Mouse (Mus musculus) thymus, postnatal 14 days (tissue): ENCODE results near the gene Btbd16.

ENCODE experiments used
- DNase-seq: peaks from one replicate; pipeline ENCODE4 v3.0.0; 2021

Btbd16 gene

DNA sequence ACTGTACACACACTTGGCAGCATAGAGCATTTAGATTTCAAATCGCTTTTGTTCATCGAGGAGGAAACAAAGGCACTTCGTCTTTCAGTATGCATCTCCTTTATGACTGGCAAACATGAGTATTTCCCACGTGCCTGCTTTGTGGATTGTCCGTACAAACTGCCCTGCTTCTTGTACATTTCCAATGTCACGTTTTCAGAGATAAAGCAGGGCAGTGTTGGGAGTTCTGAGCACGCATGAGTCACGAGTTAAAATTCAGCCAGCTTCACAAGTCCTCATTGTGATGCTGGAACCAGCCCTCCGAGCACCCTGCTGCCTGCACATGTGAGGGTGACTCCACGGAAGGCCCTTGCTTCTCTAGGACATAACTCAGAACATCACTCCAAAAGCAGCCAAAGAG lies 45.8 kb downstream of the Btbd16 start:
- no peak for DNase-seq

DNA sequence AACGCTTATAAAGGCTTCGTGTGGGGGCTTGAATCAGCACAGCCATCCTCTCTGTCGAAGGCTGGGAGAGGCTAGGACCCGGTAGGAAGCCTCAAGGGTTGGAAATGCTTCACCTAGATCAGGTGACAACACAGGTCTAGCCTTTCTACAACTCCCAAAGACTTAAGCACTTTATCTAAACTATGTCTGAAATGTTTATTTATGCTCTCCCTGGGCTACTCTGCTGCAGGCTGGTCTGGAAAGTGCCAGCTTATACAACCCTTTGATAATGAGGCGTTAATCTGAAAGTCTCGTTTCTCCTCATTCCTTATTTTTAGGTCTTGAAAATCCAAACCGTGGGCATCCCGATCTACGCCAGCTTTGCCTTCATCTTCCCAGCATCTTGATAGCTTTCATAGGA lies 50.1 kb downstream of the Btbd16 start:
- no peak for DNase-seq

DNA sequence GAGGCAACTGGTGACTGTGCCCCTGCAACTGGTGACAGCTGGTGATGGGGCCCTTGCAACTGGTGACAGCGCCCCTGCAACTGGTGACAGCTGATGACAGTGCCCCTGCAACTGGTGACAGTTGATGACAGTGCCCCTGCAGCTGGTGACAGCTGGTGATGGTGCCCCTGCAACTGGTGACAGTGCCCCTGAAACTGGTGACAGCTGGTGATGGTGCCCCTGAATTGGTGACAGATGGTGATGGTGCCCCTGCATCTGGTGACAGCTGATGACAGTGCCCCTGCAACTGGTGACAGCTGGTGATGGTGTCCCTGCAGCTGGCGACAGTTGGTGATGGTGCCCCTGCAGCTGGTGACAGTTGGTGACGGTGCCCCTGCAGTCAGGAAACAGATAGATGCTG lies 52.5 kb downstream of the Btbd16 start:
- no peak for DNase-seq

DNA sequence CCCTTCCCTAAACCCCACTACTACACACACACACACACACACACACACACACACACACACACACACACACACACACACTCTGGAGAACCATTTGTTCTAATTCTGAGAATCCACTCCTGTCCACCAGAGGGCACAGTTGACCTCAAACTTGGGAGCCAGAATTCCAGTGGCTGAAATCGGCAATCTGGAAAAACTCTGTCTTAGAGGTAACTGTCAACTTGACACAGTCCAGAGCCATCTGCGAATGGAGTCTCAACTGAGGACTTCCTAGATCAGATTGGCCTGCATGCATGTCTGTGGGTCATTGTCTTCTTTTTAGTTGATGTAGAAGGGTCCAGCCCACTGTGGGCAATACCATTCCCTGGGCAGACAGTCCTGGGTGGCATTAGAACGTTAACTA lies 53.6 kb downstream of the Btbd16 start:
- DNase-seq, result peak; percentile 15

DNA sequence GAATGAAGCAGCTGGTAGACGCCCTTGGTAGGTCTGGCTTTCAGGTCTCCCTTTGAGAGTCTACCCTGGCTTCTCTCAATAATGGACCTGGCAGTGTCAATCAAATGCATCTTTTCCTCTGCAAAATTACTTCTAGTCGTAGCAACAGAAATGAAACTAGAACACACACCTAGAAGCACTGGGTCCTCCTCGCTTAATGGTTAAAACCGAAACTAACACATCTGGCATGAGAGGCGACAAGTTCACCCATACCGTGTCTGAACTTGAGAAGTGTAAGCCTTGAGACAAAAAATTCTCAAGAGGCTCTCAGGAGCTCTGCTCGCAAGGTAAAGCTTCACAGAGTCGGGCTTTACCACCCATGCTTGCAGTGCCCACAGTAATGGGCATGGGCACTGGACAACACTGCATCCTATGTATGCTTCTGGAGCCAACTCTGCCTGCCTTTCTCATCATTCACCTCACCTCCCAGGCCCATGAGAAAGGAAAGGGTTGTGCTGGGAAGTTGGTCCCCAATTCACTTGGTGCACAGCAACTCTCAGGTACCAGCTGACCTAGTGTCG lies 54.1 kb downstream of the Btbd16 start:
- DNase-seq, result no peak

DNA sequence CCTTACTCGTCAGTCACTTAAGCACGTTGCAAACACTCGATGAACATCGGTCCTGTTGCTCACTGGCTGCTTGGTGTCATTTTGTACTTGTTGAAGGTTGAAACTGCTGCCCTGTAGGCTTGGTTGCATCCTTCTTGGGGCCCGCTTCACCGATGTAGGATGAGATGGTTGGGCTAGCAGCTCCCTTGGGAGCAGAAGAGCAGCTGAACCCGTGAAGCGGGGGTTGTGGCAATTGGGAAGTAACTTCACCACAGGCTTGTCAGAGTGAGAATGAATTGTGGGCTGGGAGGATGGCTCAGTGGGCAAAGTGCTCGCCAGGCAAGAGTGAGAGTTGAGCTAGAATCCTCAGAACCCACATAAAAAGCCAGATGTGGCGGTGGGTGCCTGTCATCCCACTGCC lies 54.6 kb downstream of the Btbd16 start:
- no peak for DNase-seq

DNA sequence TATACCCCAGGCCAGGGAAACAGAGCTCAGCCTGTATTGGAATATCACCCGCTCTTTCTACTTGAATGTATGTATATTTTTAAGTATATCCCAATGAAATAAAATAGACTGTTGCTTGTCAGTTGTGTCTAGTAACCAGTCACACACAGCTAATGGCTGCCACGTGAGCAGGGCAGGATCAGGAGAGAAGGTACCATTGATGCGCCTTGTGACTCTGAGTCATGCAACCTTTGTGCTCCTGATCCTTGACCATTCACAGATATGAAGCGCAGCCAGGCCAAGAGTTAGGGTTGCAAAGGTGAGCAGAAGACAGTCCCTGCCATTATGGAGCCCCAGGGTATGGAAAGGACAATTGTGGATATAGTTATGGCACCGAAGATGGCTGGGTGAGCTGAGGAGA lies 57.7 kb downstream of the Btbd16 start:
- DNase-seq, result no peak

DNA sequence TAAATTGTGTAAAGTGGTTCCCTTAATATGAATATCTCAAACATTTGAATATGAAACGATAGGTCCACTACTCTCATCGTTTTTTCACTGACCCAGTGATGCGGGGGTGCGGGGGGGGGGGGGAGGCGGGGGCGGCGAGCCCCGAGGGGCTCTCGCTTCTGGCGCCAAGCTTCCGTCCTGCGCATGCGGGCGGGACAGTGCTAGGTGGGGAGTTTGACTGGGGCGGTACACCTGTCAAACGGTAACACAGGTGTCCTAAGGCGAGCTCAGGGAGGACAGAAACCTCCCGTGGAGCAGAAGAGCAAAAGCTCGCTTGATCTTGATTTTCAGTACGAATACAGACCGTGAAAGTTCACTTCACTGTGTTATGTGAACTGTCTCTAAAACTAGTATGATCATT lies 60.4 kb downstream of the Btbd16 start:
- DNase-seq, result peak; percentile 32

DNA sequence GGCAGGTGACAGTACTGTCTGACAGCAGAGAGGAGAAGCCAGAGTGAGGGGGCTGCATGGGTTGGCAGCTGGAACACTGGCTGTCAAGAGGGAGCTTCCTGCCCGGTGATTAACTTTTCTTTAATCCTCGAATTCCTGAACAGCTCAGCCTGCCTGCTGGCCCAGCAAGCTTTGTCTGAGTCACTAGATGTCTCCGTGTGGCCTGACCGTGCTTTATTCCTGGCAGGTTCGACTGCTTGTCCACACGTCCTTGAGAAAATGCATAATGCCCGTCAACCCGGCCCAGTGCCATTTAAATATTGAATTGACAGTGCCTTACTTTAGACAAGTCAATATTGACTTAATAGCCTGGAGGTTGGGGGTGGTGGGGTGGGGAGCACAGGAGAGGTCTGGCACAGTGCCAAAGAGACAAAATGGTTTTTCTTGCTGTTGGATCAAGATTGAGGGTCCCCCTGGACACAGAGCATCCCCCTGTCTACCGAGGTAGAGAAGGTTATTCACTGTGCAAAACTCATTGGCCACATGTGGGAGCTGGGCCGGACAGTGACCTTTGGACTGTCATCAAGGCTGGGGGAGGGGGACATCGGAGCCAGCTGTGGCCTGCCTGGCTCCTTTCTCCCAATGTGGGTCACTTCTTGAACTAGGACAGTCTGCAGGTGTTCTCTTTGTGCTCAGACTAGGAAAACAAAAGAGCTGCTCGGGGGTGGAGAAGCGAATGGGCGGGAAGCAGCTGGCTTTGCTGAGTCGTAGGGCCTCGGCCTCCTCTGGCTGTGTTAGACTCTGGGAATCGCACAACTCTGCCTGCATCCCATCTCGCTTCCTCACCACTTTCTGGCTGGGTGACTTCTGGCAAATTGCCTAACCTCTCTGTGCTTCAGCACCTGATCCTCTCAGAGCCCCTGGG lies 61.3 kb downstream of the Btbd16 start:
- DNase-seq, result no peak

DNA sequence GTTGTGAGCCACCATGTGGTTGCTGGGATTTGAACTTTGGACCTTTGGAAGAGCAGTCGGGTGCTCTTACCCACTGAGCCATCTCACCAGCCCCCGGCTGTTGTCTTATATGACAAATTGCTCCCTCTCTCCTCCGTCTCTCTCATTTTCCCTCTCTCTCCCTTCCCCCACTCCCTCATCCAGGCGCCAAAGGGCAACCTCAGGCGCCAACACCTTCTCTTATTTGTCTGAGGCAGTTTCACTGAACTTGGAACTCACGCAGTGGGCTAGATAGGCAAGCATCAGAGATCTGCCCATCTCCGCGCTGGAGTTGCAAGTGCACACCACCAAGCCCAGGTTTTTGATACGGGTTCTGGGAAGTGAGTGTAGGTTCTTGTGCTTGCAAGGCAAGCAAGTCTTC lies 62.2 kb downstream of the Btbd16 start:
- no peak for DNase-seq

DNA sequence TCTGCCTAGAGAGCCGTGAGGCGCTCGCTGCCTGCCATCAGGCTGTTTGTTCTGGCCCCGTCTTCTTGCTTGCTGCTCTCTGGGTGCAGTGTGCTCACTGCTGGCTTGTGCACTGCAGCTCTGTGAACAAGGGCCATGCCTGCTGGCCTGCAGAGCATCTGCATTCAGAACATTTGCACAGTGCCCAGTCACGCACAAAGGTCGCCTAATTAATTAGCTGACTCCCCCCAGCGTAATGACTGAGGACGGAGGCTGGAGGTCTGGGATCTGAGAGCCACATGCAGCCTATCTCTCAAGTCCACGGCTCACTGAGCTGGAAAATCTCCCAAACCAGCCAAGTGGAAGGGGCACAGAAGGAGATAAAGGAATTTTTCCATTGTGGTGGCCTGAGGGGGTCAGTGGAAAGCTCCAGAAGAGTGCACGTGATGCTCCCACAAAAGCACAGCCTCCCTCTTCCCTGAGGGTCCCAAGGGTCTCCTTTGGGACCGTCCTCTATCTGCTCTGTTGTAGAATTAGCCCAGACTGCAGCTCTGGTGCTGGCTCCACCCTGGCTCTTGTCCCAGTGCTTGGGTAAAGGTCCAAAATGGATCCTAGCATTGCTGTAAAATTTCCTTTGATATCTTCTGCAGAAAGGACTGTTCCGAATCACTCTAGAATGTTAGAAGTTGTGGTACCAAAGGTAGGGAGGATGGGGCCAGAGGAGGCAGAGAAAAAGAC lies 64.2 kb downstream of the Btbd16 start:
- no peak for DNase-seq

DNA sequence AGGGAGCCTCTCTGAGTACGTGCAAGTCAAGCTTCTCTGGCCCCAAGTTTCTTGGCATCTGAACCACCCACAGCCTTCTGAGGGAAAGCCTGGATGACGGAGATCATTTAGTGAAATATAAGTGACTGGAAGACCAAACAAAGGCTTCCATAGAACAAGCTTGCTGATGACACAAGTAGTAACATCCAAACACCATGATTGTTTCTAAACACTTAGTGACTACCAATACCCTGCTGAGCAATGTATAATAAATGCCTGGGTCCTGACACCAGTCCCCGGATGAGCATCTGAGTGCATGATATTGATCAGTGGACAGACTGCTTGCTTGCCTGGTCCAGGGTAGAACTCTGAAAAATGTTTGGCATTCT lies 64.8 kb downstream of the Btbd16 start:
- DNase-seq, result no peak

DNA sequence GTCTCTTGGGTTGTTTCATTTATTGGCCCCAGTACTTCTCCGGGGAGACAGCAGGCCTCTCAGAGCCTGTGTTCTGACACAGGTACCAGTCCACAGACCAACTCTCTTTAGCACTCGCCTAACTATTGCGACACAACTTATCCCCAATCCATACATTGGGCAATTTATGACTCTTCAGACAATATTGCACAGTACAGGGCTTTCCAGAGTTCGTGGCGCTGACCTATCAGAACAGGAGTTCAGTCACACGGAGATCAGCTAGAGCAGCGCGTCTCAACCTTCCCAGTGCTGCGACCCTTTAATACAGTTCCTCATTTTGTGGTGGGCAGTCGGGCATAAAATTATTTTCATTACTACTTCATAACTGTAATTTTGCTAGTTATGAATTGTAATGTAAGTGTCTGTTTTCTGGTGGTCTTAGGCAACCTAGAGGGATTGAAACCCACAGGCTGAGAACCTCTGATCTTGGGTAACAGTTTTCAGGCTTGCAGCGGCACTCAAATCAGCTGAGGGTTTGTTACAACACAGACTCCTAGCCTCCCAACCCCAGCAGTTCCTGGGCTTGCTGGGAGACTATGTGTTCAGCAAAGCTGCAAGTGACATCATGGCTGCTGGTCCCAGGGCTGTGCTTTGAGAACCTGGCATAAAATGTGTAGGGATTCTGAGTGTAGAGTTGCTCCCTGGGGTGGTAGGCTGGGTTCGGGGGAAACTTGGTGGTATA lies 65.7 kb downstream of the Btbd16 start:
- DNase-seq, result no peak

DNA sequence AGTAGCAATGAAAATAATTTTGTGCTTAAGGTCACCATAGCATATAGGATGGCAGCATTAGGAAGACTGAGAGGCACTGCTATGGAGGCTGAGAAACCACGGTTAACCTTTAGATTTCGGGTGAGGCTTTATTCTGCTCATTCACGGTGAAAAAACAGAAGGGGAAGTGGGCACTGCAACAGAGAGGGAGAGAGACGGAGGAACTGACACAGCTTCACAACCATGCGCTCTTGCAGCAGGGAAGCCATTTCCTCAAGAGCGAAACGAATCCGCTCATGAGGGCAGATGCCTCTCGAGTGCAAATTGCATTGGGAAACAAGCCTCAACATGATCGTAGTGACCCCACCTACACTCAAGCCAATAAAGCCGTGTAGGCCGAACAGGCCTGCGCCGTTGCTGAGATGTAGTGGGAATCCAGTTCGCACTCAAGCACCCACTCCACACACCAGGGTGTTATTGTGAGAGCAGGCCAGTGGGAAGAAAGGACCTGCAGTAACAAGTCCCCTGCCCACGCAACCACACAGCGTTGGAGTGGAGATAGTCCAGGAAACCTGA lies 73.4 kb downstream of the Btbd16 start:
- DNase-seq, result peak; percentile 31

DNA sequence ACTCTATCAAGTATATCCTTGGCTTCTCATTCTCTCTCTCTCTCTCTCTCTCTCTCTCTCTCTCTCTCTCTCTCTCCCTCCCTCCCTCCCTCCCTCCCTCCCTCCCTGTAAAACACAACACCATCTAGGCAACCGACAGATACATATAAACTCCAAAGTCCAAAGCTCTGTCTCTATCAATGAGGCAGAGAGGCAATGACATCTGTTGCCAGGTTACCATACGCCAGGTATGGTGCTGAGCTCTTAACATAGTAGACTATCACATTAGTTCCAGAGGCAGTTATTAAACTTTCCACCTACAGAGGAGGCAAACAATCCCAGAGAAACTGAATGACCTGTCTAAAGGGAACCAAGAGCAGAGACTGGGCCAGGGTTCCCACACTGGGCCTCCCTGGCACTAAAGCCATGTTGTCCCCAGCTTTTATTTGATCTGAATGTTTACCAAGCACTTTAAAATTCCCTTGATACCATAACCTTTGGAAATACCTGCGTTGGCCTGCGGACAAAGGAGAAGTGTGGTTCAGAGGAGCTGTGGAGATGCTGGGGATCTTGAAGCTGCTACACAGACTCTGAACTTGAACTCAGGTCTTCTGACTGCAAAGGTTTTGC lies 80.9 kb downstream of the Btbd16 start:
- DNase-seq, result no peak

DNA sequence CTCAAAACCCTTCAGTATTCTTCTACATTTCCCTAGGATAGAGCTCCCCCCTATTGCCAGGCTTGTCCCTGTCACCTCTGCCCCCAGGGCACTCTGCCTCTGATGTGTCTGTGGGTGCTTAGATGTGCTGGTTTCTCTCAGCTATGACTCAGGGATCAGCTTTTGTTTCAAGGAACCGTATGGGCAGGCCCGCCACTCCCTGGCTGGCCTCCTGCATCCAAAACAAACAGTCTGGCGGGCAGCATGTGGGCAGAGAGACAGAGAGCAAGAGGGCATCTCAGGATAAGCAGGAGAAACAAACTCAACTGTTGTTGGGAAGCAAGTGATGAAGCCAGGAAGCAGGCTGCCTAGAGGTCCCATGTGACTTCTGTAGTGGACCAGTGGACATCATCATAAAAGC lies 81.8 kb downstream of the Btbd16 start:
- DNase-seq, result no peak

DNA sequence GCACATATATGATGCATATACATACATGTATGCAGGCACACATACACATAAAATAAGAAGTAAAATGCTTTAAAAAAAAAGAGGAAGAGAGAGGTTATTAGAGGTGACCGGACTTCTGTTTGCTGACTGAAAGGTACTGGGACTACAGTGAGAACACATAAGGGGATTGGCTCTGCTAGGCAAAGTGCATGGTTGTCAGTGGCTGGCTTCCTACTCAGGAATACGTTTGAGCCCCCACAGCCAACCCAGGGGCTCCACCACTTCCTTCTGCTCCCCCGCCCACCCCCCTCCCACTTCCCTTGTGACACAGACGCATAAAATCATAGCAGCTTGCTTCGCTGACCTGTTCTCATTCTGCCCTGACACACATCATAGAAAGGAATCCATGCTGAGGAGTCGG lies 84.1 kb downstream of the Btbd16 start:
- peak; percentile 21 for DNase-seq

DNA sequence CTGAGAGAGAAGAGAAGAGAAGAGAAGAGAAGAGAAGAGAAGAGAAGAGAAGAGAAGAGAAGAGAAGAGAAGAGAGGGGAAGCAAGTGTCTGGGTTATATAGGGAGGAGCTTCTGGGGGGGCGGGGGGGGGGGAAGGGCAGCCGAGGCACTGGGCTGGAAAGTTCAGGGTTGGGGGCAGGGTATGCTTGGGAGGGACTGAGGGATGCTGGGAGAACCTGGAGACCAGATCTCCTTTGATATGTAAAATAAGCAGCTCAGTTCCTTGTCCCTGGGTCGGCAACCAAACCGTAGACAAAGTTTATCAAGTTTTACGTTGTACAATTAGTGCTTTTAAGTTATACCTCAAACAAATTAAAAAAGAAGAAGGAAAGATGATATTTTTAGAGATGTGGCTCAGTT lies 86.1 kb downstream of the Btbd16 start:
- DNase-seq, result no peak

DNA sequence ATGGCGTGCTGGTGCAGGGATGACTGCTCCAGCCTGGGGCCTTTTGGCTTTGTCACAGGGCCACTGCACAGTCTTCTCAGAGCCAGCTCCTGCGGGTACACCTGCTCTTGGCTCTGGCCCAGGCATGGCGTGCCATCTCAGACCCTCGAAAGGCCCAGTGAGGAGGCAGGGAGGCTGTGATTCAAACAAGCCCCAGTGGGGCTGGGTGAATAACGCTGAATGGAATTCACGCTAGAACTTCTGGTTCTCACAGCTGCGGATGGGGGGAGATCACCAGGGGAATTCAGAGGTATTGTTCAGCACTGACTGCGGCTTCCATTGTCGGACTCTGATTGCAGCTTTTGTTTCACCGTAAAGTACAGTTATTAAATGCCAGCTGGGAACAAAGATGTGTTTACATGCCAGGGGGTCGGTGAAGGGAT lies 86.9 kb downstream of the Btbd16 start:
- DNase-seq, result no peak

DNA sequence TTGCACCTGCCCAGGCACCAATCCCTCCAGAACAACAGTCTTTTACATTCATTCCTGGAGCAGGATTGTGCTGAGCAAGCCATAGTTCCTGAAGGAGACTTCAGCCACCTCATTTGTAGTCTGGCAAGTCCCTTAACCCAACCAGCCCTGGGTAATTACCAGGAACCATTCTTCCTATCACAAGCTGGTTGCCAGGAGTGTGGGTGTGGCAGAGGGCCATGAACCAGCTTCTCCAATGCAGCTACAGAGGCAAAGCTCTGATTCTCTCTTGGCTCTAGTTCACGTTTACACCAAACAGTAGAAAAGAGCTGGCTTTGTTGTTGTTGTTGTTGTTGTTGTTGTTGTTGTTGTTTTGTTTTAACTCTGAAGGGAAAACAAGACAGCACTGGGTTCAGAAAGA lies 88.6 kb downstream of the Btbd16 start:
- no peak for DNase-seq

DNA sequence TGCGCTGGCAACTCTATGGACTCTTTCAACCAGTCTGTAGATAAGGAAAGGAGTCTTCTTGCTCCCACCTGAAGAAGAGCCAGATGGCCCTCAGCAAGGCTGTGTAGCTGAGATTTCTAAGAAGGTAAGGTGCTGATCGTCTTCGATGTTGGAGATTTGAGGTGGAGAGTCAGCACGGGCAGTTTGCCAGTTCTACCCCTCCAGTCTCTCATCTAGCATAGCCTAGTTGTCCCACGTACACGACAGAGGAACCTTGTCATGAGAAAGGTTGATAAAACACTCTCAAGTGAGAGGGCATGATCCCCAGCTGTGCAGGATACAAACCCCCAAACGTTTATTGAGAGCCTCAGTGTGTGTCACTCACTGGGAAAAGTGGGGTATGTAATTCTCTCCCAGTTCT lies 90.8 kb downstream of the Btbd16 start:
- no peak for DNase-seq
